8 mouse cellular contexts compared by ENCODE assay signal in genomic region chr5:76974554-76975285, GRCm38 (mm10). TPM values are rescaled to one million over a fixed set of nuclear protein-coding genes. Genes with fewer than 3 reads are reported as not detected.
DNase-seq lines count a peak whose midpoint lies in the region; ATAC-seq lines count a peak whose summit lies in the region.

Gene Srp72 (plus strand): TSS chr5:76974683.

- H3K27me3 ChIP-seq in embryonic facial prominence, embryonic 12.5 days, result no peaks in the 10 kb centered on the region
- H3K27me3 ChIP-seq in limb, embryonic 10.5 days (ENCODE audit: low read depth, poor library complexity, severe bottlenecking), result no peaks in the 10 kb centered on the region
- H3K27me3 ChIP-seq in midbrain, embryonic 12.5 days, result no peaks in the 10 kb centered on the region

- peaks cover 20% of the 10 kb centered on the region for H3K36me3 ChIP-seq in embryonic facial prominence, embryonic 12.5 days
- peaks cover 59% of the 10 kb centered on the region for H3K36me3 ChIP-seq in limb, embryonic 10.5 days
- H3K36me3 ChIP-seq in midbrain, embryonic 12.5 days, result peaks cover 26% of the 10 kb centered on the region

- peaks cover 12% of the 10 kb centered on the region for H3K4me1 ChIP-seq in embryonic facial prominence, embryonic 12.5 days
- peaks cover 14% of the 10 kb centered on the region for H3K4me1 ChIP-seq in limb, embryonic 10.5 days
- peaks cover 17% of the 10 kb centered on the region for H3K4me1 ChIP-seq in midbrain, embryonic 12.5 days

- peak within 1 kb of the TSS; percentile 86 for H3K27ac ChIP-seq in embryonic facial prominence, embryonic 12.5 days
- H3K27ac ChIP-seq in limb, embryonic 10.5 days, result peak within 1 kb of the TSS; percentile 93
- H3K27ac ChIP-seq in midbrain, embryonic 12.5 days (replicated peaks), result peak within 1 kb of the TSS; percentile 84

- peak within 1 kb of the TSS; percentile 93 for H3K4me3 ChIP-seq in embryonic facial prominence, embryonic 12.5 days
- peak within 1 kb of the TSS; percentile 94 for H3K4me3 ChIP-seq in limb, embryonic 10.5 days
- H3K4me3 ChIP-seq in midbrain, embryonic 12.5 days, result peak within 1 kb of the TSS; percentile 88

- peak within 1 kb of the TSS; percentile 80 for H3K4me2 ChIP-seq in embryonic facial prominence, embryonic 12.5 days (replicated peaks)
- H3K4me2 ChIP-seq in midbrain, embryonic 12.5 days (replicated peaks), result peak within 1 kb of the TSS; percentile 91

- WGBS in embryonic facial prominence, embryonic 12.5 days, result under 1% methylated on average over 60 of the region's 60 CpGs
- under 1% methylated on average over 57 of the region's 60 CpGs for WGBS in limb, embryonic 10.5 days
- under 1% methylated on average over 56 of the region's 60 CpGs for WGBS in midbrain, embryonic 12.5 days

- peak; percentile 83 for DNase-seq in 3134 (ENCODE audit: extremely low read depth, insufficient read length, low spot score)
- peak; percentile 90 to 93 for DNase-seq in adrenal gland, postnatal 36 days
- DNase-seq in heart, adult 18-20 months, result peak; percentile 87 to 88
- DNase-seq in kidney, adult 18-20 months, result peak; percentile 80
- DNase-seq in limb, embryonic 10.5 days (ENCODE audit: low spot score), result peak; percentile 93
- DNase-seq in skeletal muscle tissue, adult 2 months (ENCODE audit: low read depth, low spot score), result peak; percentile 84

- peak within 1 kb of the TSS; percentile 83 for H3K9ac ChIP-seq in embryonic facial prominence, embryonic 12.5 days
- H3K9ac ChIP-seq in midbrain, embryonic 12.5 days (replicated peaks), result peak within 1 kb of the TSS; percentile 82

- H3K9me3 ChIP-seq in embryonic facial prominence, embryonic 12.5 days, result no peaks in the 10 kb centered on the region
- H3K9me3 ChIP-seq in limb, embryonic 10.5 days (replicated peaks), result no peaks in the 10 kb centered on the region
- no peaks in the 10 kb centered on the region for H3K9me3 ChIP-seq in midbrain, embryonic 12.5 days

- peak; percentile 92 for ATAC-seq in embryonic facial prominence, embryonic 12.5 days (ENCODE audit: insufficient number of reproducible peaks, insufficient read depth, low FRiP score, low TSS enrichment)
- peak; percentile 93 for ATAC-seq in midbrain, embryonic 12.5 days (ENCODE audit: low FRiP score, low read depth)

RNA-seq across cellular contexts. Expression of gene Srp72, which starts in this region (rescaled TPM):
- 100 to 1,000 TPM; 151 to 162 TPM for total RNA-seq in adrenal gland, postnatal 36 days (2021)
- 87.8 and 93.5 TPM in 2 replicates for polyA plus RNA-seq in embryonic facial prominence, embryonic 12.5 days (2016; fragmentation: Nextera tagmentation; extraction: Ambion mirVana)
- total RNA-seq in heart, adult 18-20 months (2021), result 10 to 100 TPM; 40.4 to 50.6 TPM
- polyA plus RNA-seq in limb, embryonic 10.5 days (2016; fragmentation: Nextera tagmentation; extraction: Ambion mirVana), result 78.9 and 90.8 TPM in 2 replicates
- 68.0 and 73.4 TPM in 2 replicates for polyA plus RNA-seq in midbrain, embryonic 12.5 days (2016; fragmentation: Nextera tagmentation; extraction: Ambion mirVana)

Comparison
In these comparisons a context has a peak if more than half of its experiments do, and no peak if none do; other contexts are left out.
1. Peak in every context shown above with its lines: DNase-seq, ATAC-seq, H3K4me3 ChIP-seq and H3K27ac ChIP-seq.